Mouse (Mus musculus) MEL (cell line): ENCODE measurements around the gene Rpusd4. TPM values are rescaled to one million over a fixed set of nuclear protein-coding genes. Genes with fewer than 3 reads are reported as not detected.

ENCODE experiments used
- DNase-seq: peaks from one replicate; pipeline ENCODE4 v3.0.0; 2011; ENCODE audit warnings: low read depth, low spot score
- H3K27ac ChIP-seq: 2 replicates; pipeline ENCODE4 v1.5.1; 2012; ENCODE audit warnings: low read depth, mild to moderate bottlenecking, control low read depth, low read length, moderate library complexity; ENCODE audit not compliant: control insufficient read depth
- H3K27me3 ChIP-seq, 2 experiments: fragments of 150-350 bp in 1 of 2; sonication (generic) in 1 of 2; 2 replicates each; pipeline ENCODE4 v1.6.1; 2012; ENCODE audit warnings: low read length in 2 of 2, mild to moderate bottlenecking in 2 of 2, improper control_type of control experiment in 1 of 2, moderate library complexity in 1 of 2; ENCODE audit not compliant: insufficient read depth in 2 of 2, control insufficient read depth in 1 of 2
- H3K36me3 ChIP-seq, 2 experiments: 2 replicates each; pipeline ENCODE4 v1.6.1; 2012 to 2014; ENCODE audit warnings: low read length in 2 of 2, improper control_type of control experiment in 1 of 2, inconsistent platforms in 1 of 2, mild to moderate bottlenecking in 1 of 2; ENCODE audit not compliant: insufficient read depth in 2 of 2, control insufficient read depth in 1 of 2
- H3K4me1 ChIP-seq, 2 experiments: fragments of 150-350 bp in 1 of 2; sonication (generic) in 1 of 2; 2 replicates each; pipeline ENCODE4 v1.6.1; 2012; ENCODE audit warnings: low read length in 2 of 2, improper control_type of control experiment in 1 of 2, mild to moderate bottlenecking in 1 of 2; ENCODE audit not compliant: insufficient read depth in 2 of 2, control insufficient read depth in 1 of 2
- H3K4me3 ChIP-seq, 2 experiments: fragments of 150-350 bp in 1 of 2; sonication (generic) in 1 of 2; 2 replicates each; pipeline ENCODE4 v1.5.1; 2012; ENCODE audit warnings: low read depth in 2 of 2, low read length in 2 of 2, mild to moderate bottlenecking in 2 of 2, moderate library complexity in 2 of 2, control low read depth in 1 of 2, improper control_type of control experiment in 1 of 2; ENCODE audit not compliant: control insufficient read depth in 1 of 2, insufficient read depth in 1 of 2
- H3K79me2 ChIP-seq: 2 replicates; pipeline ENCODE4 v1.6.1; 2012; ENCODE audit warnings: mild to moderate bottlenecking, low read length, moderate library complexity; ENCODE audit not compliant: control insufficient read depth, poor library complexity, insufficient read depth
- H3K9ac ChIP-seq: 2 replicates; pipeline ENCODE4 v1.6.1; 2012; ENCODE audit warnings: low read depth, mild to moderate bottlenecking, control low read depth, low read length, moderate library complexity; ENCODE audit not compliant: control insufficient read depth, poor library complexity, severe bottlenecking
- H3K9me3 ChIP-seq: fragments of 150-350 bp; sonication (generic); replicated peaks from 2 replicates; pipeline ENCODE4 v1.6.1; 2012; ENCODE audit warnings: mild to moderate bottlenecking, low read length, improper control_type of control experiment, moderate library complexity; ENCODE audit not compliant: insufficient read depth
- BHLHE40 ChIP-seq: IDR thresholded peaks from 2 replicates; pipeline ENCODE4 v1.6.1; 2012; ENCODE audit warnings: low read depth, mild to moderate bottlenecking, inconsistent platforms, low read length, improper control_type of control experiment, borderline replicate concordance
- E2F4 ChIP-seq: IDR thresholded peaks from 2 replicates; pipeline ENCODE4 v1.6.1; 2011; ENCODE audit warnings: low read depth, low read length, improper control_type of control experiment, borderline replicate concordance
- ETS1 ChIP-seq: IDR thresholded peaks from 2 replicates; pipeline ENCODE4 v1.6.1; 2012; ENCODE audit warnings: low read depth, mild to moderate bottlenecking, inconsistent platforms, low read length, improper control_type of control experiment, moderate library complexity
- GABPA ChIP-seq: IDR thresholded peaks from 2 replicates; pipeline ENCODE4 v1.6.1; 2012; ENCODE audit warnings: low read depth, mild to moderate bottlenecking, inconsistent platforms, low read length, improper control_type of control experiment, moderate library complexity
- HCFC1 ChIP-seq: IDR thresholded peaks from 2 replicates; pipeline ENCODE4 v1.6.1; 2012; ENCODE audit warnings: low read depth, mild to moderate bottlenecking, inconsistent platforms, low read length, improper control_type of control experiment, moderate library complexity
- JUND ChIP-seq: IDR thresholded peaks from 2 replicates; pipeline ENCODE4 v1.6.1; 2011; ENCODE audit warnings: low read depth, mild to moderate bottlenecking, improper control_type of control experiment, low read length
- MXI1 ChIP-seq: IDR thresholded peaks from 2 replicates; pipeline ENCODE4 v1.6.1; 2011; ENCODE audit warnings: mild to moderate bottlenecking, low read depth, low read length, improper control_type of control experiment
- MYB ChIP-seq: IDR thresholded peaks from 2 replicates; pipeline ENCODE4 v1.6.1; 2011; ENCODE audit warnings: mild to moderate bottlenecking, low read depth, low read length, improper control_type of control experiment
- MYC ChIP-seq: IDR thresholded peaks from 2 replicates; pipeline ENCODE4 v1.6.1; 2011; ENCODE audit warnings: low read depth, mild to moderate bottlenecking, low read length, improper control_type of control experiment, moderate library complexity
- NRF1 ChIP-seq: IDR thresholded peaks from 2 replicates; pipeline ENCODE4 v1.6.1; 2014; ENCODE audit warnings: low read depth, mild to moderate bottlenecking, inconsistent platforms, low read length, improper control_type of control experiment, moderate library complexity; ENCODE audit not compliant: poor library complexity, insufficient read depth, severe bottlenecking
- POLR2A ChIP-seq, 2 experiments: IDR thresholded peaks; 2 replicates each; pipeline ENCODE4 v1.6.1; 2011 to 2012; ENCODE audit warnings: low read length in 2 of 2, mild to moderate bottlenecking in 2 of 2, control low read depth in 1 of 2, improper control_type of control experiment in 1 of 2, low read depth in 1 of 2, moderate library complexity in 1 of 2; ENCODE audit not compliant: control insufficient read depth in 1 of 2, insufficient read depth in 1 of 2, poor library complexity in 1 of 2
- POLR2AphosphoS2 ChIP-seq: IDR thresholded peaks from 2 replicates; pipeline ENCODE4 v1.6.1; 2011; ENCODE audit warnings: low read length, improper control_type of control experiment
- POLR2AphosphoS5 ChIP-seq: IDR thresholded peaks from 2 replicates; pipeline ENCODE4 v1.6.1; 2012; ENCODE audit warnings: low read depth, borderline replicate concordance, mild to moderate bottlenecking, inconsistent platforms, low read length, moderate library complexity, mixed read lengths
- RAD21 ChIP-seq: IDR thresholded peaks from 2 replicates; pipeline ENCODE4 v1.6.1; 2011; ENCODE audit warnings: mild to moderate bottlenecking, low read depth, low read length, improper control_type of control experiment
- TAL1 ChIP-seq: IDR thresholded peaks from 2 replicates; pipeline ENCODE4 v1.6.1; 2012; ENCODE audit warnings: mild to moderate bottlenecking, inconsistent platforms, low read length, moderate library complexity, mixed read lengths
- USF1 ChIP-seq: IDR thresholded peaks from 2 replicates; pipeline ENCODE4 v1.6.1; 2014; ENCODE audit warnings: low read depth, mild to moderate bottlenecking, inconsistent platforms, low read length, improper control_type of control experiment, moderate library complexity
- USF2 ChIP-seq, 2 experiments: IDR thresholded peaks; 2 replicates each; pipeline ENCODE4 v1.6.1; 2011 to 2012; ENCODE audit warnings: improper control_type of control experiment in 2 of 2, low read length in 2 of 2, borderline replicate concordance in 1 of 2, inconsistent platforms in 1 of 2, low read depth in 1 of 2, mild to moderate bottlenecking in 1 of 2; ENCODE audit not compliant: insufficient read depth in 1 of 2
- ZC3H11A ChIP-seq: IDR thresholded peaks from 2 replicates; pipeline ENCODE4 v1.6.1; 2012; ENCODE audit warnings: low read depth, mild to moderate bottlenecking, inconsistent platforms, low read length, improper control_type of control experiment
- ZKSCAN1 ChIP-seq: IDR thresholded peaks from 2 replicates; pipeline ENCODE4 v1.6.1; 2012; ENCODE audit warnings: low read depth, mild to moderate bottlenecking, inconsistent platforms, low read length, improper control_type of control experiment, moderate library complexity
- ZMIZ1 ChIP-seq: IDR thresholded peaks from 2 replicates; pipeline ENCODE4 v1.6.1; 2012; ENCODE audit warnings: low read depth, mild to moderate bottlenecking, inconsistent platforms, low read length, improper control_type of control experiment, moderate library complexity
- ZNF384 ChIP-seq: IDR thresholded peaks from 2 replicates; pipeline ENCODE4 v1.6.1; 2012; ENCODE audit warnings: low read depth, mild to moderate bottlenecking, inconsistent platforms, low read length, improper control_type of control experiment
- polyA plus RNA-seq, 2 experiments: library from polyadenylated mRNA; stranded (reverse) in 1 of 2; unstranded in 1 of 2; fragments of >175 nt in 1 of 2; fragments of >200 nt in 1 of 2; gene quantifications; 2 replicates each; pipeline versions ENCODE4 v1.2.1 to v1.2.4; 2012; ENCODE audit warnings: low replicate concordance in 2 of 2, low read depth in 1 of 2; ENCODE audit not compliant: insufficient read length in 2 of 2, insufficient read depth in 1 of 2, missing spikeins in 1 of 2
- total RNA-seq: library from RNA; depleted of rRNA; stranded (reverse); fragments of 300-350 nt; gene quantifications from 2 replicates; pipeline ENCODE4 v1.2.3, GENCODE M21; 2012

Gene Rpusd4
- total and polyA plus RNA-seq, 3 experiments: 36.3 to 40.9 TPM; not detected in 1

DNA sequence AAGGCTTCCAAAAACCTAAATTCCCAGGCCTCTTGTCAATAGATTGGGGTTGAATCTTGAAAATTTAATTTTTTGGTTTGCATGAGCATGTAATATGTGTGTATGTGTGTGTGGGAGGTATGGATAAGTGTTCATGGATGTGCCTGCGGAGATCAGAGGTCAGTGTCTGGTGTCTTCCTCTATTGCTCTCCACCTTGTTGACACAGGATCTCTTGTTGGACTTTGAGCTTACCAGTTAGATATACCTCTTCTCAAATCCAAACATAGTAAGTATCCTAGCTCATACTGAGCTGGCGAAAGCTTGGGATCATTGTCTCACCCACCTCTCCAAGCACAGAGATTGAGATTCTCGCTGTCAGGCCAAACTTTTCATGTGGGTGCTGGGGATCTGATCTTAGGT is 22.8 kb downstream of the Rpusd4 start:
- Histone ChIP-seq H3K9me3 (no peaks in the 10 kb centered on the region), H3K36me3 (no peaks in the 10 kb centered on the region), H3K27ac (no peak overlapping the region), H3K27me3 (no peaks in the 10 kb centered on the region; a peak in 2 of 4 replicates), H3K4me1 (no peaks in the 10 kb centered on the region), H3K79me2 (no peaks in the 10 kb centered on the region), H3K4me3 (no peak overlapping the region), H3K9ac (no peak overlapping the region)
- TF ChIP-seq ZMIZ1 (no peak), BHLHE40 (no peak), ZC3H11A (no peak), NRF1 (no peak), POLR2AphosphoS5 (no peak), ZKSCAN1 (no peak), TAL1 (no peak), JUND (no peak), POLR2AphosphoS2 (no peak), RAD21 (no peak), POLR2A (IDR thresholded peaks at IDR 0.05; ENCODE audit: control insufficient read depth in 1 of 2, insufficient read depth in 1 of 2, low read depth in 1 of 2, low read length in 2 of 2, poor library complexity in 1 of 2) (no peak), MYB (no peak), MYC (no peak), E2F4 (no peak), HCFC1 (no peak), ZNF384 (no peak), MXI1 (no peak), USF2 (IDR thresholded peaks at IDR 0.05; ENCODE audit: borderline replicate concordance in 1 of 2, insufficient read depth in 1 of 2, low read depth in 1 of 2, low read length in 2 of 2) (no peak), GABPA (no peak)
- DNase-seq: no peak

GRCm38 (mm10) chr9:35290916-35291315 is 23.3 kb downstream of the Rpusd4 start:
- no peak overlapping the region for H3K27ac ChIP-seq
- H3K36me3 ChIP-seq: no peaks in the 10 kb centered on the region
- no peaks in the 10 kb centered on the region; a peak in 2 of 4 replicates for H3K27me3 ChIP-seq
- no peaks in the 10 kb centered on the region for H3K79me2 ChIP-seq
- H3K9ac ChIP-seq: no peak overlapping the region
- TF ChIP-seq ETS1 (no peak), USF1 (peak; percentile 35; the same call in 1 of the 2 replicates)
- DNase-seq: no peak
- no peak overlapping the region for H3K4me3 ChIP-seq
- no peaks in the 10 kb centered on the region for H3K9me3 ChIP-seq
- H3K4me1 ChIP-seq: no peaks in the 10 kb centered on the region
